Mouse (Mus musculus) frontal cortex, postnatal 14 days (tissue): ENCODE results near the gene Os9.
"Not testable (repeated sequence)": the region's sequence is repeated elsewhere in the genome, so short reads cannot be mapped to it uniquely, and the experiment has no call there.

Experiments used
- DNase-seq, 2 experiments: peaks; one replicate each; pipeline ENCODE4 v3.0.0; 2022; ENCODE audit warnings: low spot score in 2 of 2

Gene Os9

DNA sequence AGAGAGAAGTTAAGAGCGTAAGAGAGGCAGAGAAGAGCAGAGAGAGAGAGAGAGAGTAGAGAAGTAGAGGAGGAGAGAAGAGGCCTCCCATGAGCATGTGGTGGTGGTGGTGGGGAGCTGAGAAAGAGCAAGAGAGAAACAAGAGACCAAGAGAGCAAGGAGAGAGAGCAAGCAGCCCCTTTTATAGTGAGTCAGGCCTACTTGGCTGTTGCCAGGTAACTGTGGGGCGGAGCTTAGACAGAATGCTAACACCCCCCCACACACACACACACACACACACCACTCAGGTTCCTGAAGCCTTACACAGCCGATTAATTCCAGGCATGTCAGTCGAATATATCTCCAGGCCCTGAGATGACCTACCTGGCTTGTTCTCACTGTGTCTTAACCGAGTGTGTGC is 24.4 kb upstream of the Os9 start:
- no peak for DNase-seq

GRCm38 (mm10) chr10:127144536-127144935 is 23.6 kb upstream of the Os9 start:
- no peak for DNase-seq

GRCm38 (mm10) chr10:127143228-127143627 is 22.3 kb upstream of the Os9 start:
- no peak for DNase-seq

- DNase-seq: no peak
Measured at GRCm38 (mm10) chr10:127141500-127141899, 20.6 kb upstream of the Os9 start.

- DNase-seq: no peak
Measured at GRCm38 (mm10) chr10:127140971-127141370, 20.0 kb upstream of the Os9 start.

- DNase-seq: no peak
Measured at GRCm38 (mm10) chr10:127138328-127139141, 17.6 kb upstream of the Os9 start.

GRCm38 (mm10) chr10:127137896-127138295 is 17.0 kb upstream of the Os9 start:
- no peak for DNase-seq

- no peak for DNase-seq
Measured at GRCm38 (mm10) chr10:127136510-127136909, 15.6 kb upstream of the Os9 start.

- no peak for DNase-seq
Measured at GRCm38 (mm10) chr10:127135118-127135836, 14.3 kb upstream of the Os9 start.

GRCm38 (mm10) chr10:127134394-127135035 is 13.6 kb upstream of the Os9 start:
- DNase-seq: not testable (repeated sequence)

DNA sequence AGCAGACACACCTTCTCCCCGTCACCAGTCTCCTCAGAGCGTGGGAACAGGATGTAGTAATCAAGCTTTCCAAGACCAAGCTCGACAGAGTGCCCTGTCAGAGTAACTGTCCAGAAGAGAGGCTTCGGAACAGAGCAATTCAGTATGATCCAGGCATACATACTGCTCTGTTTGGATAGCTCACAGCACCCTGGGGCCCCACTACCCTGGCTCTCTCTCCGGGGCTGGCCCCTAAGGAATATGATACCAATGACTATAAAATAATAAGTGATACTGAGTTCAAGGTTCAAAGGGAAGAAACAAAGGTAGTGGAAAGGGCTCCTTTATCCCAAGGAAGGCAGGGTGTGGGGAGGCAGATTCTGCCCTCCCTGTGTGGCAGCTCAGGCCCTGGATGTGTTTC is 11.5 kb upstream of the Os9 start:
- DNase-seq: no peak

- no peak for DNase-seq
Measured at GRCm38 (mm10) chr10:127129431-127129830, 8.5 kb upstream of the Os9 start.

GRCm38 (mm10) chr10:127127711-127128279 is 6.9 kb upstream of the Os9 start:
- DNase-seq: no peak

DNA sequence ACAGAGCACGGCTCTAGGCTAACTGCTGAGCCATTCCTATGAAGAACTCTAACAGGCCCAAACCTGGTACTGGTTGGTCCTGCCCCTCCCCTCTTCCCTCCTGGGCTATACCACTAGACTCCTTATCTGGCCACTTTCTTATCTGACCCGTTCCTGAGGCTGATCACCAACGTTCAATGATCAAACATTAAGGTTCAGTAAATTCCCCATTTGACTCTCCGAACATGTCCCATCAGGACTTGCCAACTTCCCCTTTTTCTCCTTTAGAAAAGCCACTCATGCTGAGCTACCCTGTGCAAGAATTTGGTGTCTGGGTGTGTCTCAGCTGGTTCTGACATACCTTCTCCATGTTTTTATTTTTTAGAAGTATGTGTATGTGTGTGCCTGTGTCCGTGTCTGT is 5.6 kb upstream of the Os9 start:
- DNase-seq: no peak

DNA sequence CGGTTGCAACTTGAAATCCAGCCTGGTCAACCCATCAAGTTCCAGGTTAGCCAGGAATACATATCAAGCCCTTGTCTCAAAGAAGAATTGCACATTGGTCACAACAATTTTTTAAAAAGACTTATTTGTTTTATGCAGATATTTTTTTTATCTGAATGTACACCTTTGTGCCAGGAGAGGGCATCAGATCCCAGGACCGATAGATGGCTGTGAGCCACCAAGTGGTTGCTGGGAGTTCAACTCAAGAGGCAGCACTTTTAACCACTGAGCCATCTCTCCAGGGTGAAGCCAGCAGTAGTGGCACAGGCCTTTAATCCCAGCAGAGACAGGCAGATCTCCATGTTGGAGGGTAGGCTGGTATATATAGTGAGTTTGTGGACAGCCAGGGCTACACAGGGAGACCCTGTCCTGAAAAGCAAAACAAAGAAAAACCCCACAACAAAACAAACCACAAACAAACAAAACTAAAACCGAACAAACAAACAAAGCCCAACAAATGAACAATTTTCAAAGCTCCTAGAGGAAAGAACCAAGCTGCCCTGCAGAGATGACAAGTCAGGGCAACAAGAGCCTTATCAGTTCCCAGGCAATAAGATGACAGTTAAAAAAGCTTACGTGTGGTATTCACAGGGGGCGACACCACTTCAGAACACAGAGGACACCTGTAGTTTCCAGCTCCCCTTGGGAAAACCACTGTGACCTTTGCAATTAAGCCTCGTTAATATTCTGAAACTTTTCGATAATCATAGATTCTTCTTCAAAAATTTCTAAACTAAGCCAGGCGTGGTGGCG is 4.5 kb upstream of the Os9 start:
- DNase-seq: no peak

- peak in 1 of 2 experiments; percentile 72 for DNase-seq
Measured at GRCm38 (mm10) chr10:127123436-127123805, 2.5 kb upstream of the Os9 start.

DNA sequence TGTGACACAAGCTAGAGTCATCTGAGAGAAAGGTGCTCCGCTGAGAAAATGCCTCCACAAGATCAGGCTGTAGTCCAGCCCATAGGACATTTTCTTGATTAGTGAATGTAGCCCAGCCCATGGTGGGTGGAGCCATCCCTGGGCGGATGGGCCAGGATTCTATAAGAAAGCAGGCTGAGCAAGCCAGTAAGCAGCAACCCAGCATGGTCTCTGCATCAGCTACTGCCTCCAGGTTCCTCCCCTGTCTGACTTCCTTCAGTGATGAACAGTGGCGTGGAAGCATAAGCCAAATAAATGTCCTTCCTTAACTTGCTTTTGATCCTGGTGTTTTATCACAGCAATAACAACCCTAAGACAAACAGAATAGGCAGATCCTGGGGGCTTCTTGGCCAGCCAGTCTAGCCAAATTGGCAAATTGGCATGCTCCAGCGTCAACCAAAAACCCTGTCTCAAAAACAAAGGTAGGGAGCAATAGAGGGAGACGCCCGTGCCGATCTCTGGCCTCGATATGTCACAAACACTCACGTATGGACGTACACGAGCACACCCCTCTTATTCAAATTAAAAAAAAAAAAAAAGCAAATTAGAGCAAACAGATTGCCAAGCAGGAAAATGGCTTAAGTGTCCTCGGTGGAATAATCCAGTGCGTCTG is 2.0 kb upstream of the Os9 start:
- peak; percentile 29 to 47 for DNase-seq

GRCm38 (mm10) chr10:127122018-127122417 is 1.1 kb upstream of the Os9 start:
- no peak for DNase-seq

GRCm38 (mm10) chr10:127120301-127121065 is 448 bp downstream of the Os9 start:
- DNase-seq: peak in 1 of 2 experiments; percentile 28

DNA sequence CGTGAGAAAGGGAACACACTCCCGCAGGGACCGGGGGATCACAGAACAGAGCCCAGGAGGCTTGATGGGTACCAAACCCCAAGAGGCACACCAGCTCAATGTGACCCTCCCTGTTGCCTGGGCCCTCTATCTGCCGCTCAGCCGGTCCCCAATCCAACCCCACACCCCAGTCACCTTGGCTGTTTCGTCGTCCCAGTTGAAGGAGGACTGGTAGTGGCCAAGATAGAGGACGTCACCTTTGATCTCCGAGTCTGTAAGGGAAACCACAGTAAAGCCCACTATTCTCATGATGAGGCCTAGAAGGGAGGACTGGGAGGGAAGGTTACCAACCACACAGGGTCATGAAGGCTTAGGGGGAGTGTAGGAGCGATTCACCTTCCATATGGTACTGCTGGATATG is 1.7 kb downstream of the Os9 start:
- no peak for DNase-seq
